Mouse (Mus musculus): ENCODE measurements at regions not wholly inside any gene's neighbourhood (a gene's known extent, or its start where the extent isn't known, plus 50 kb on each side); places are given as distances from the start of the nearest gene placed in this dataset.

GRCm38 (mm10) chr12:105955764-105956290, 54.2 kb upstream of the Vrk1 start:
- H3K27me3 ChIP-seq (ENCODE audit: control insufficient read depth, insufficient read depth, low read length), result no peaks in the 10 kb centered on the region
- WGBS, result 89% methylated on average over 1 of the region's 1 CpGs
- no peaks in the 10 kb centered on the region for H3K36me3 ChIP-seq (ENCODE audit: control insufficient read depth, insufficient read depth, low read length)
- no peak overlapping the region for H3K4me3 ChIP-seq (ENCODE audit: low read depth, low read length)
- ATAC-seq (ENCODE audit: low FRiP score) (0 out of 2 replicates have a peak, but pooled peaks have one; percentile 27), DNase-seq (ENCODE audit: low spot score, missing footprints) (peak; percentile 37)
- no peak overlapping the region for H3K27ac ChIP-seq (ENCODE audit: low read depth, low read length)
- H3K4me1 ChIP-seq (ENCODE audit: control insufficient read depth, insufficient read depth, low read length), result peaks cover 13% of the 10 kb centered on the region; the same call in 1 of the 2 replicates
- H3K4me2 ChIP-seq, result no peak overlapping the region
- H3K9me3 ChIP-seq (ENCODE audit: control insufficient read depth, low read length), result no peaks in the 10 kb centered on the region
- no peak overlapping the region for H3K9ac ChIP-seq (ENCODE audit: low read length)

GRCm38 (mm10) chr12:105959756-105960155, 50.3 kb upstream of the Vrk1 start:
- no peak overlapping the region for H3K4me3 ChIP-seq (ENCODE audit: low read depth, low read length)
- no peak overlapping the region for H3K9ac ChIP-seq (ENCODE audit: low read length)
- ATAC-seq (ENCODE audit: low FRiP score) (no peak), DNase-seq (ENCODE audit: low spot score, missing footprints) (peak; percentile 80)
- no peak overlapping the region for H3K4me2 ChIP-seq
- H3K27me3 ChIP-seq (ENCODE audit: control insufficient read depth, insufficient read depth, low read length), result peaks cover 9% of the 10 kb centered on the region
- peaks cover 17% of the 10 kb centered on the region; the same call in 1 of the 2 replicates for H3K4me1 ChIP-seq (ENCODE audit: control insufficient read depth, insufficient read depth, low read length)
- H3K36me3 ChIP-seq (ENCODE audit: control insufficient read depth, insufficient read depth, low read length), result no peaks in the 10 kb centered on the region
- no peaks in the 10 kb centered on the region for H3K9me3 ChIP-seq (ENCODE audit: control insufficient read depth, low read length)
- 70% methylated on average over 7 of the region's 7 CpGs for WGBS
- H3K27ac ChIP-seq (ENCODE audit: low read depth, low read length), result no peak overlapping the region
